17 mouse cellular contexts compared by ENCODE assay signal in genomic region chr1:165230691-165231090, GRCm38 (mm10). TPM values are rescaled to one million over a fixed set of nuclear protein-coding genes. Genes with fewer than 3 reads are reported as not detected.
DNase-seq lines count a peak whose midpoint lies in the region; TF ChIP-seq lines count a peak whose summit lies in the region.
"Had no signal": no experiment of that assay in that cellular context is flagged by ENCODE, and none has a peak within 500 bp of the region (broad histone marks: within the 10 kb centered on the region; RNA-seq: fewer than 3 reads in every experiment).

No protein-coding gene starts in this region.

- intact Hi-C loops in left cerebral cortex, adult 2 months (cut with DNase I), result loop anchor here (10.0 kb wide), 1 partner anchor 916 kb away; no protein-coding TSS in a partner anchor
- intact Hi-C loops in left cerebral cortex, postnatal 10 days (cut with DNase I), result no loop called here

- no peak overlapping the region for H3K4me3 ChIP-seq in left cerebral cortex, adult 2 months
- H3K4me3 ChIP-seq: forebrain, embryonic 13.5 days; heart, embryonic 15.5 days; limb, embryonic 13.5 days; neural tube, embryonic 12.5 days had no signal

- H3K27ac ChIP-seq in left cerebral cortex, adult 2 months, result no peak overlapping the region
- H3K27ac ChIP-seq: forebrain, embryonic 13.5 days; heart, embryonic 15.5 days; limb, embryonic 13.5 days; neural tube, embryonic 12.5 days had no signal

- peak; percentile 34 for TF ChIP-seq CTCF in left cerebral cortex, adult 2 months (IDR thresholded peaks at IDR 0.05)

- no peak for DNase-seq in left cerebral cortex, adult 2 months (ENCODE audit: extremely low spot score in 1 of 2, low spot score in 2 of 2)
- DNase-seq in left cerebral cortex, postnatal 10 days (ENCODE audit: extremely low spot score in 1 of 2, low spot score in 2 of 2), result no peak
- DNase-seq in 3T3-L1 (ENCODE audit: low read depth, low spot score) (peak; percentile 19), 416B (ENCODE audit: low read depth) (peak; percentile 41), ZHBTc4 (ENCODE audit: low read depth, low spot score) (peak; percentile 42)
- no peak for DNase-seq in retina, embryonic 14.5 days (ENCODE audit: low spot score)
- no peak for DNase-seq in kidney, adult 9 months
- DNase-seq: adrenal gland, postnatal 25 days; cerebellum, postnatal 25 days; kidney, postnatal 10 days; lung, postnatal 36 days; midbrain, embryonic 14.5 days; thymus, postnatal 36 days had no signal

RNA-seq across cellular contexts. Expression of gene Tiprl, which starts 6.1 kb away (rescaled TPM):
- total RNA-seq in left cerebral cortex, adult 2 months (2021), result 10 to 100 TPM; 63.1 to 69.7 TPM
- 10 to 100 TPM; 72.8 to 75.8 TPM for total RNA-seq in left cerebral cortex, postnatal 10 days (2021)

RNA-seq across cellular contexts. Expression of gene Sft2d2, which starts 36.5 kb away (rescaled TPM):
- 10 to 100 TPM; 15.5 to 17.4 TPM for total RNA-seq in left cerebral cortex, adult 2 months (2021)
- 1 to 10 TPM; 6.8 to 6.9 TPM for total RNA-seq in left cerebral cortex, postnatal 10 days (2021)

Comparison
In these comparisons a context has a peak if more than half of its experiments do, and no peak if none do; other contexts are left out.
1. DNase-seq: peak in 3T3-L1 (single experiment), 416B (single experiment) and ZHBTc4 (single experiment); none in left cerebral cortex, adult 2 months (0 of 2), left cerebral cortex, postnatal 10 days (0 of 2), retina, embryonic 14.5 days (single experiment) and kidney, adult 9 months (single experiment).